Mouse (Mus musculus): ENCODE measurements around the gene Ncbp1. TPM values are rescaled to one million over a fixed set of nuclear protein-coding genes. Genes with fewer than 3 reads are reported as not detected.
A peak's percentile ranks its signal among the peaks of the same experiment; 100 is the strongest.

Gene Ncbp1
- 16.2 and 17.0 TPM in 2 replicates for polyA plus RNA-seq (2012; rRNA removed)

GRCm38 (mm10) chr4:46138287-46139222 lies at the start of gene Ncbp1, which contains the start of gene Tstd2:
Gene Ncbp1 (plus strand): TSS chr4:46138613.
Gene Tstd2 (minus strand): TSS chr4:46138694.
- Histone ChIP-seq H3K27me3 (ENCODE audit: control insufficient read depth, insufficient read depth, low read length) (no peaks in the 10 kb centered on the region), H3K4me3 (ENCODE audit: extremely low read depth, insufficient read depth, insufficient read length) (peak within 1 kb of the TSS; percentile 94), H3K27ac (ENCODE audit: insufficient read depth, low read length) (peak within 1 kb of the TSS; percentile 94), H3K4me1 (ENCODE audit: control insufficient read depth, insufficient read depth, insufficient read length) (peaks cover 9% of the 10 kb centered on the region; the same call in 1 of the 2 replicates), H3K36me3 (ENCODE audit: control insufficient read depth, insufficient read depth, low read length) (peaks cover 2% of the 10 kb centered on the region; the same call in 1 of the 2 replicates)
- WGBS, result under 1% methylated on average over 90 of the region's 90 CpGs
- DNase-seq (ENCODE audit: low read depth in 1 of 2, low spot score in 2 of 2), result peak; percentile 82 to 86
- TF ChIP-seq CTCF (IDR thresholded peaks at IDR 0.05; ENCODE audit: extremely low read depth, insufficient read depth, insufficient read length, insufficient replicate concordance) (no peak), POLR2A (IDR thresholded peaks at IDR 0.05; ENCODE audit: low read depth, low read length) (peak; percentile 48; the same call in 1 of the 2 replicates)

GRCm38 (mm10) chr4:46089524-46090125 lies 48.8 kb upstream of the Ncbp1 start:
- no peak overlapping the region for H3K27ac ChIP-seq (ENCODE audit: insufficient read depth, low read length)
- 93% methylated on average over 14 of the region's 14 CpGs for WGBS
- DNase-seq (ENCODE audit: low read depth in 1 of 2, low spot score in 2 of 2), result no peak
- H3K36me3 ChIP-seq (ENCODE audit: control insufficient read depth, insufficient read depth, low read length), result no peaks in the 10 kb centered on the region
- no peaks in the 10 kb centered on the region for H3K27me3 ChIP-seq (ENCODE audit: control insufficient read depth, insufficient read depth, low read length)
- H3K4me1 ChIP-seq (ENCODE audit: control insufficient read depth, insufficient read depth, insufficient read length), result peaks cover 7% of the 10 kb centered on the region; the same call in 1 of the 2 replicates
- no peak overlapping the region for H3K4me3 ChIP-seq (ENCODE audit: extremely low read depth, insufficient read depth, insufficient read length)
- TF ChIP-seq POLR2A (IDR thresholded peaks at IDR 0.05; ENCODE audit: low read depth, low read length), result no peak
- no peak for TF ChIP-seq CTCF (IDR thresholded peaks at IDR 0.05; ENCODE audit: extremely low read depth, insufficient read depth, insufficient read length, insufficient replicate concordance)

DNA sequence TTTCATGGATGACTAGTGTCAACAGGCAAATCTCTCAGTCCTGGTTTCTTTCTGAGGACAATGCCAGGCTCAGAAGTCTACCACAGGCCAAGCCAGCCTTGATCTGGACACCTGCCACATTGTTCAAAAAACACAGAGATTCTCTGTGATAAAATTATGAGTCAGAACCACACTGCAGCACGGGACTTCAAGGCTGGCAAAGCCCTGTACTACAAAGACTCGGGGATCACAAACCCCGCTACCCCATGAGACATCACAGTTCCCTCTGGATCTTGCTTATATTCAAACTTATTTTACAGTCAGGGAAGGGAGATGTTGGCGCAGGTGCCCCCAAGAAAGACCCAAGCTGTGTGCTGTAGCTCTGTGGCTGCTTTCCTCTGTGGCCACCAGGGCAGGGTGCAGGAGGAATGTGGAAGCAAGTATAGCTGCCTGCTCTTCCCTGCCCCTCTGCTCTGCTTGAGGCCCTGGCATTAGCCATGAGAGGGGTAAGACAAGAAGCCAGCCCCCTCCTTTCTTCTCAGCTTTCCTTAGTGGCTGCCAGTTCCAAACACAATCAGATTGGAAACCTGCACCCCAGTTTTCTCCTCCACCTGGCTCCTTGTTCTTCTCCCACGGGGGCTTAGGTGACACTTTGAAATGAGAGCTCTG lies 45.9 kb upstream of the Ncbp1 start:
- no peak for TF ChIP-seq CTCF (IDR thresholded peaks at IDR 0.05; ENCODE audit: extremely low read depth, insufficient read depth, insufficient read length, insufficient replicate concordance)
- TF ChIP-seq POLR2A (IDR thresholded peaks at IDR 0.05; ENCODE audit: low read depth, low read length), result no peak
- no peak for DNase-seq (ENCODE audit: low read depth in 1 of 2, low spot score in 2 of 2)
- no peaks in the 10 kb centered on the region for H3K36me3 ChIP-seq (ENCODE audit: control insufficient read depth, insufficient read depth, low read length)
- H3K4me3 ChIP-seq (ENCODE audit: extremely low read depth, insufficient read depth, insufficient read length), result no peak overlapping the region
- H3K4me1 ChIP-seq (ENCODE audit: control insufficient read depth, insufficient read depth, insufficient read length), result no peaks in the 10 kb centered on the region
- 75% methylated on average over 5 of the region's 5 CpGs for WGBS
- no peaks in the 10 kb centered on the region for H3K27me3 ChIP-seq (ENCODE audit: control insufficient read depth, insufficient read depth, low read length)
- no peak overlapping the region for H3K27ac ChIP-seq (ENCODE audit: insufficient read depth, low read length)

DNA sequence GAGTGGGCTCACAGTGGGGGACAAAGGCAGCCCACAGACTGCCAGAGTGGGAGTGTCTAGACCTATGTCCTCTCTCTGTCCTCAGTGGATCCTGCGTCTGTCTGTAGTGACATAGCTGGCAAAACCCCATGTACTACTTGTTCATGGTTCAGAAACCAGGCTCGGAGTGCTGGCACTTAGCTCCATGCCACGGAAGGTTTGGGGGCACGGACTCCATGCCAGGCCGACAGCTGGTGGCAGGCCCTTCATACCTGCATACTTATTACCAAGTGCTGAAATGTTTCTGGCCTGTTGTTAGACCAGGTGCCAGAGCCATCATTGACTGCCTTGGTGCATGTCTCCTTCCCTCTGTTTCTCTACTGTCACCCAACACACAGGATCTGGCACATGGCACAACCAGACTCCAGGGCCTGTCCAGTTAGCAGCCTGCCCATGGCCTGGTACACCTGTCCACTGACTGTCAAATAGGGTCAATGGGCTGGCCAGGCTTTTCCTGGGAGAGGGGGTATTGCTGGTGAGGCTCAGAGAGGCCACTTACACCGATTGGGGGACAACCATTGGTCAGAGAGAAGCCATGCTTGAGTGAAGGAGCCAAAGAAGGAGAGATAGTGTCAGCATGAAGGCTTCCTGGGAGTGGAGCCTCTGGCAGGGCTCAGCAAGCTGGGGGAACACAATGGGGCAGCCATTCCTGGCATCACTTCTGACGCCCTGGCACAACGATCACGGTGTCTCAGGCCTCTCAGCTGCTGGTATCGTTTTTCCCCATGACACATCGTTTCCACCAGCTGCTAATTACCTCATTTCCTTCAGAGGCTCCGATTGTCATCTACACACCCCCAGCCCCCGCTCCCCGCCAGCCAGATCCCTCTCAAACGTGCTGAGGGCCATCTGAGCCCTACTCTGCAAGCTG lies 43.2 kb upstream of the Ncbp1 start:
- H3K4me3 ChIP-seq (ENCODE audit: extremely low read depth, insufficient read depth, insufficient read length), result no peak overlapping the region
- no peak for DNase-seq (ENCODE audit: low read depth in 1 of 2, low spot score in 2 of 2)
- H3K4me1 ChIP-seq (ENCODE audit: control insufficient read depth, insufficient read depth, insufficient read length), result no peaks in the 10 kb centered on the region
- no peak overlapping the region for H3K27ac ChIP-seq (ENCODE audit: insufficient read depth, low read length)
- TF ChIP-seq CTCF (IDR thresholded peaks at IDR 0.05; ENCODE audit: extremely low read depth, insufficient read depth, insufficient read length, insufficient replicate concordance) (no peak), POLR2A (IDR thresholded peaks at IDR 0.05; ENCODE audit: low read depth, low read length) (no peak)
- no peaks in the 10 kb centered on the region for H3K36me3 ChIP-seq (ENCODE audit: control insufficient read depth, insufficient read depth, low read length)
- H3K27me3 ChIP-seq (ENCODE audit: control insufficient read depth, insufficient read depth, low read length), result no peaks in the 10 kb centered on the region
- WGBS, result 52% methylated on average over 15 of the region's 15 CpGs

- 97% methylated on average over 3 of the region's 3 CpGs for WGBS
- H3K27ac ChIP-seq (ENCODE audit: insufficient read depth, low read length), result no peak overlapping the region
- TF ChIP-seq POLR2A (IDR thresholded peaks at IDR 0.05; ENCODE audit: low read depth, low read length) (no peak), CTCF (IDR thresholded peaks at IDR 0.05; ENCODE audit: extremely low read depth, insufficient read depth, insufficient read length, insufficient replicate concordance) (no peak)
- H3K4me1 ChIP-seq (ENCODE audit: control insufficient read depth, insufficient read depth, insufficient read length), result no peaks in the 10 kb centered on the region
- H3K36me3 ChIP-seq (ENCODE audit: control insufficient read depth, insufficient read depth, low read length), result no peaks in the 10 kb centered on the region
- H3K4me3 ChIP-seq (ENCODE audit: extremely low read depth, insufficient read depth, insufficient read length), result no peak overlapping the region
- DNase-seq (ENCODE audit: low read depth in 1 of 2, low spot score in 2 of 2), result no peak
- no peaks in the 10 kb centered on the region for H3K27me3 ChIP-seq (ENCODE audit: control insufficient read depth, insufficient read depth, low read length)
Observed at GRCm38 (mm10) chr4:46095826-46096159, 42.6 kb upstream of the Ncbp1 start.

- WGBS, result 90% methylated on average over 7 of the region's 7 CpGs
- DNase-seq (ENCODE audit: low read depth in 1 of 2, low spot score in 2 of 2), result no peak
- H3K4me3 ChIP-seq (ENCODE audit: extremely low read depth, insufficient read depth, insufficient read length), result no peak overlapping the region
- no peaks in the 10 kb centered on the region for H3K27me3 ChIP-seq (ENCODE audit: control insufficient read depth, insufficient read depth, low read length)
- TF ChIP-seq POLR2A (IDR thresholded peaks at IDR 0.05; ENCODE audit: low read depth, low read length), result no peak
- H3K36me3 ChIP-seq (ENCODE audit: control insufficient read depth, insufficient read depth, low read length), result no peaks in the 10 kb centered on the region
- H3K27ac ChIP-seq (ENCODE audit: insufficient read depth, low read length), result no peak overlapping the region
- H3K4me1 ChIP-seq (ENCODE audit: control insufficient read depth, insufficient read depth, insufficient read length), result no peaks in the 10 kb centered on the region
Observed at GRCm38 (mm10) chr4:46096546-46096945, 41.9 kb upstream of the Ncbp1 start.
